Mouse (Mus musculus) kidney, postnatal 4 days (tissue): ENCODE data around the gene Spata13.

Experiments
- DNase-seq, 2 experiments: peaks; one replicate each; pipeline ENCODE4 v3.0.0; 2021; ENCODE audit warnings: mixed read lengths in 2 of 2

The Spata13 gene

GRCm38 (mm10) chr14:60721938-60722337, 88.1 kb downstream of the Spata13 start:
- no peak for DNase-seq

- peak; percentile 50 to 66 for DNase-seq
Observed at GRCm38 (mm10) chr14:60726091-60726490, 92.3 kb downstream of the Spata13 start.

GRCm38 (mm10) chr14:60727130-60727529, 93.3 kb downstream of the Spata13 start:
- no peak for DNase-seq

GRCm38 (mm10) chr14:60732081-60732480, 98.3 kb downstream of the Spata13 start:
- DNase-seq, result no peak

GRCm38 (mm10) chr14:60732787-60733186, 99.0 kb downstream of the Spata13 start:
- DNase-seq, result peak; percentile 68 to 77

- no peak for DNase-seq
Observed at GRCm38 (mm10) chr14:60733706-60734105, 99.9 kb downstream of the Spata13 start.

GRCm38 (mm10) chr14:60735206-60735605, 101.4 kb downstream of the Spata13 start:
- DNase-seq, result no peak

- DNase-seq, result no peak
Observed at GRCm38 (mm10) chr14:60735848-60736547, 102.2 kb downstream of the Spata13 start.

- peak; percentile 43 to 67 for DNase-seq
Observed at GRCm38 (mm10) chr14:60736591-60737192, 102.9 kb downstream of the Spata13 start.

- no peak for DNase-seq
Observed at GRCm38 (mm10) chr14:60737202-60737611, 103.4 kb downstream of the Spata13 start.

GRCm38 (mm10) chr14:60738434-60738938, 104.7 kb downstream of the Spata13 start:
- DNase-seq, result no peak

- DNase-seq, result no peak
Observed at GRCm38 (mm10) chr14:60739155-60739554, 105.4 kb downstream of the Spata13 start.

GRCm38 (mm10) chr14:60739616-60740015, 105.8 kb downstream of the Spata13 start:
- DNase-seq, result no peak

GRCm38 (mm10) chr14:60740507-60740906, 106.7 kb downstream of the Spata13 start:
- DNase-seq, result no peak

- DNase-seq, result no peak
Observed at GRCm38 (mm10) chr14:60741033-60741432, 107.2 kb downstream of the Spata13 start.

- peak; percentile 54 to 61 for DNase-seq
Observed at GRCm38 (mm10) chr14:60741490-60741981, 107.7 kb downstream of the Spata13 start.

- DNase-seq, result no peak
Observed at GRCm38 (mm10) chr14:60743681-60744080, 109.9 kb downstream of the Spata13 start.

- no peak for DNase-seq
Observed at GRCm38 (mm10) chr14:60745201-60745600, 111.4 kb downstream of the Spata13 start.

GRCm38 (mm10) chr14:60746141-60746540, 112.3 kb downstream of the Spata13 start:
- no peak for DNase-seq

GRCm38 (mm10) chr14:60747154-60747870, 113.5 kb downstream of the Spata13 start:
- no peak for DNase-seq

GRCm38 (mm10) chr14:60749880-60750279, 116.1 kb downstream of the Spata13 start:
- no peak for DNase-seq

- DNase-seq, result no peak
Observed at GRCm38 (mm10) chr14:60751581-60751980, 117.8 kb downstream of the Spata13 start.
